Mouse (Mus musculus) liver, embryonic 14.5 days (tissue): ENCODE measurements at regions not wholly inside any gene's neighbourhood (a gene's known extent, or its start where the extent isn't known, plus 50 kb on each side); places are given as distances from the start of the nearest gene placed in this dataset.

Experiments used
- ATAC-seq: fragments of 200-750 bp; cut with Nextera tagmentation; 2 replicates; pipeline ENCODE4 v1.8.0; 2017; ENCODE audit warnings: moderate number of reproducible peaks, mild to moderate bottlenecking, moderate library complexity; ENCODE audit not compliant: insufficient read depth
- DNase-seq, 3 experiments: peaks; one replicate each; pipeline ENCODE4 v3.0.0-alpha.2; 2012 to 2013; ENCODE audit warnings: low read depth in 3 of 3, low spot score in 3 of 3
- H3K27ac ChIP-seq: fragments of 300-500 bp; sonication (generic); 2 replicates; pipeline ENCODE4 v1.5.1; 2014; ENCODE audit warnings: moderate library complexity, mild to moderate bottlenecking, control low read depth, inconsistent platforms
- H3K27me3 ChIP-seq: fragments of 300-500 bp; sonication (generic); 2 replicates; pipeline ENCODE4 v1.6.1; 2014; ENCODE audit warnings: mild to moderate bottlenecking, low read length, moderate library complexity; ENCODE audit not compliant: control insufficient read depth, insufficient read depth
- H3K36me3 ChIP-seq: fragments of 300-500 bp; sonication (generic); replicated peaks from 2 replicates; pipeline ENCODE4 v1.6.1; 2014; ENCODE audit warnings: low read depth; ENCODE audit not compliant: control insufficient read depth, insufficient read depth
- H3K4me1 ChIP-seq, 2 experiments: fragments of 200-500 bp in 1 of 2; fragments of 300-500 bp in 1 of 2; sonication (generic) in 1 of 2; replicated peaks; 2 replicates each; pipeline ENCODE4 v1.6.1; 2012 to 2014; ENCODE audit warnings: antibody characterized with exemption in 1 of 2, inconsistent platforms in 1 of 2, low read length in 1 of 2; ENCODE audit not compliant: control insufficient read depth in 2 of 2, insufficient read depth in 2 of 2
- H3K4me2 ChIP-seq: fragments of 300-500 bp; sonication (generic); 2 replicates; pipeline ENCODE4 v1.6.1; 2014; ENCODE audit warnings: low read depth, mild to moderate bottlenecking, control low read depth, moderate library complexity
- H3K4me3 ChIP-seq, 2 experiments: fragments of 200-500 bp in 1 of 2; fragments of 300-500 bp in 1 of 2; sonication (generic) in 1 of 2; 2 replicates each; pipeline ENCODE4 v1.5.1; 2012 to 2014; ENCODE audit warnings: low read depth in 2 of 2, low read length in 2 of 2, mild to moderate bottlenecking in 2 of 2, control low read depth in 1 of 2, inconsistent platforms in 1 of 2, moderate library complexity in 1 of 2; ENCODE audit not compliant: insufficient read depth in 1 of 2
- H3K9ac ChIP-seq: fragments of 300-500 bp; sonication (generic); replicated peaks from 2 replicates; pipeline ENCODE4 v1.6.1; 2014; ENCODE audit warnings: mild to moderate bottlenecking, control low read depth, moderate library complexity
- H3K9me3 ChIP-seq: fragments of 300-500 bp; sonication (generic); 2 replicates; pipeline ENCODE4 v1.6.1; 2016; ENCODE audit warnings: low read length, mixed read lengths; ENCODE audit not compliant: control insufficient read depth
- CTCF ChIP-seq: IDR thresholded peaks from 2 replicates; pipeline ENCODE4 v1.5.1; 2016; ENCODE audit warnings: antibody characterized with exemption, low read depth, control low read depth
- EP300 ChIP-seq: IDR thresholded peaks from 2 replicates; pipeline ENCODE4 v1.6.1; 2016; ENCODE audit warnings: antibody characterized with exemption, low read depth
- WGBS: fragments of 180-500 bp; shearing (Covaris S2); extraction: QIAGEN DNeasy Blood & Tissue Kit; methylation state at CpG from one replicate; pipeline ENCODE4 v1.1.7; 2014; ENCODE audit not compliant: insufficient replicate concordance; 5-methylcytosine and 5-hydroxymethylcytosine counted together

GRCm38 (mm10) chr8:125314996-125315395, 254.6 kb downstream of the Sipa1l2 start:
- no peaks in the 10 kb centered on the region for H3K36me3 ChIP-seq
- H3K9ac ChIP-seq: no peak overlapping the region
- H3K4me2 ChIP-seq: no peak overlapping the region
- H3K4me3 ChIP-seq: no peak overlapping the region
- peaks cover 0 to 4% of the 10 kb centered on the region in 2 experiments; a peak in 1 of 4 replicates for H3K4me1 ChIP-seq
- DNase-seq (no peak), ATAC-seq (no peak)
- no peaks in the 10 kb centered on the region for H3K9me3 ChIP-seq
- H3K27ac ChIP-seq: no peak overlapping the region
- H3K27me3 ChIP-seq: no peaks in the 10 kb centered on the region
- TF ChIP-seq EP300 (no peak), CTCF (no peak)
- WGBS: 31% methylated on average over 6 of the region's 6 CpGs

DNA sequence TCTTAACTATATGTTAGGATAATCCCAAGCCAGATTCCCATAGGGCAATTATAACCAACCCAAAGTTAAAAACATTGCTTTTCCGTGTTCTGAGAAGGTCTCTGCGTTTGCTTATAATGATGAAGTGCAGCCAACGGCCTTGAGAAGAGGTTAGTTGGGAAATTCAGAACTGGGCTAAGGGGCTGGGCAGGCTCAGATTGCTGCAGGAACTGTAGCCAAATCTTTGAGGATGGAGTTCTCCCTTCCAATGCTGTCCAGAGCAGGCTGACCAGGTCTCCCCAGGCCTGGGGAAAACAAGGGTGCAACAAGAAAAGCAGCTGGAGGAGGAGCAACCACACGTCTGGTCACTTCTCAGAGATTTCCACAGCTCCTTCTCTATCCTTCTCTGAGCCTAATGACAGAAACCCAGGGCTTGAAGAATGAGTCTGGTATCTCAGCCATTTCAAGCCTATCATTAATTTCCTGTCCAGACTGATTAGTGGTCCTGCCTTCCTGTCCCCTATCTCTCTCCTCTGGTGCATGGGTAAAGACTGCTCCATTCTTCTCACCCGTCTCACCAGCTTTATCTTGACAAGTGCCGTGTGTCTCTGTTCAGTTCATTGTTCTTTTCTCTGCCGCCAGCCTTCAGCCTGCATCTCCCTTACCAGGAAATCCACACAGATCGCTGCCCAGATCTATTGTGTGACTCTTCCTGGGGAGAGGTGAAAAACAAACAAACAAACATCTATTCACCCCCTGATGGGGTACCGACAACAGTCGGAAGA, 255.2 kb downstream of the Sipa1l2 start:
- TF ChIP-seq CTCF (no peak), EP300 (no peak)
- Histone ChIP-seq H3K4me3 (no peak overlapping the region), H3K9me3 (no peaks in the 10 kb centered on the region), H3K4me1 (peaks cover 0 to 4% of the 10 kb centered on the region in 2 experiments; a peak in 1 of 4 replicates), H3K9ac (no peak overlapping the region), H3K36me3 (no peaks in the 10 kb centered on the region), H3K27ac (no peak overlapping the region), H3K27me3 (no peaks in the 10 kb centered on the region), H3K4me2 (no peak overlapping the region)
- DNase-seq: no peak
- WGBS: 27% methylated on average over 10 of the region's 10 CpGs
- ATAC-seq: no peak

GRCm38 (mm10) chr8:125311228-125312053, 257.4 kb downstream of the Disc1 start:
- H3K9ac ChIP-seq: no peak overlapping the region
- no peak overlapping the region for H3K27ac ChIP-seq
- H3K36me3 ChIP-seq: no peaks in the 10 kb centered on the region
- no peak overlapping the region for H3K4me2 ChIP-seq
- H3K9me3 ChIP-seq: no peaks in the 10 kb centered on the region
- TF ChIP-seq EP300 (no peak), CTCF (no peak)
- H3K27me3 ChIP-seq: no peaks in the 10 kb centered on the region
- no peak overlapping the region for H3K4me3 ChIP-seq
- peaks cover 0 to 4% of the 10 kb centered on the region in 2 experiments; a peak in 1 of 4 replicates for H3K4me1 ChIP-seq
- no peak for ATAC-seq
- WGBS: 53% methylated on average over 11 of the region's 11 CpGs
- DNase-seq: no peak
